Mouse (Mus musculus): Measurements from ENCODE around the gene Uso1. TPM values are rescaled to one million over a fixed set of nuclear protein-coding genes. Genes with fewer than 3 reads are reported as not detected.
"Not testable (repeated sequence)": the region's sequence is repeated elsewhere in the genome, so short reads cannot be mapped to it uniquely, and the experiment has no call there.

The Uso1 gene
- polyA plus RNA-seq, 1 experiment from 2014 or later = 42.6 TPM

GRCm38 (mm10) chr5:92144954-92145708 lies 7.4 kb downstream of the Uso1 start:
- Histone ChIP-seq H3K36me3 (ENCODE audit: poor library complexity, severe bottlenecking) (0 out of 2 replicates have a peak, but pooled peaks cover 3% of the 10 kb centered on the region), H3K4me3 (no peak overlapping the region), H3K27ac (no peak overlapping the region), H3K4me1 (no peaks in the 10 kb centered on the region; the same call in 1 of the 2 replicates), H3K9me3 (replicated peaks) (no peaks in the 10 kb centered on the region), H3K4me2 (no peak overlapping the region), H3K9ac (no peak overlapping the region), H3K27me3 (no peaks in the 10 kb centered on the region)
- 95% methylated on average over 7 of the region's 7 CpGs for WGBS
- no peak for ATAC-seq

- no peak for ATAC-seq
- 90% methylated on average over 3 of the region's 3 CpGs for WGBS
- H3K4me1 ChIP-seq = no peaks in the 10 kb centered on the region
- H3K9me3 ChIP-seq (replicated peaks) = no peaks in the 10 kb centered on the region
- no peaks in the 10 kb centered on the region for H3K27me3 ChIP-seq
- no peak overlapping the region for H3K27ac ChIP-seq
- no peak overlapping the region for H3K9ac ChIP-seq
- H3K4me2 ChIP-seq = no peak overlapping the region
- H3K36me3 ChIP-seq (ENCODE audit: poor library complexity, severe bottlenecking) = peaks cover 13% of the 10 kb centered on the region
- H3K4me3 ChIP-seq = no peak overlapping the region
Observed at GRCm38 (mm10) chr5:92148248-92148647, 10.5 kb downstream of the Uso1 start.

GRCm38 (mm10) chr5:92149330-92149982 lies 11.7 kb downstream of the Uso1 start:
- no peak overlapping the region for H3K9ac ChIP-seq
- no peak overlapping the region for H3K27ac ChIP-seq
- H3K9me3 ChIP-seq (replicated peaks) = no peaks in the 10 kb centered on the region
- peaks cover 22% of the 10 kb centered on the region for H3K36me3 ChIP-seq (ENCODE audit: poor library complexity, severe bottlenecking)
- no peaks in the 10 kb centered on the region for H3K4me1 ChIP-seq
- H3K27me3 ChIP-seq = no peaks in the 10 kb centered on the region
- 95% methylated on average over 5 of the region's 5 CpGs for WGBS
- ATAC-seq = no peak
- no peak overlapping the region for H3K4me3 ChIP-seq
- no peak overlapping the region for H3K4me2 ChIP-seq

GRCm38 (mm10) chr5:92154861-92155260 lies 17.1 kb downstream of the Uso1 start:
- Histone ChIP-seq H3K9ac (no peak overlapping the region), H3K4me1 (no peaks in the 10 kb centered on the region), H3K27ac (no peak overlapping the region), H3K9me3 (replicated peaks) (no peaks in the 10 kb centered on the region), H3K4me3 (no peak overlapping the region), H3K36me3 (ENCODE audit: poor library complexity, severe bottlenecking) (peaks cover 34% of the 10 kb centered on the region), H3K27me3 (no peaks in the 10 kb centered on the region), H3K4me2 (no peak overlapping the region)
- no peak for ATAC-seq
- WGBS = 87% methylated on average over 3 of the region's 3 CpGs

- no peak overlapping the region for H3K4me2 ChIP-seq
- no peak overlapping the region for H3K9ac ChIP-seq
- no peak for ATAC-seq
- H3K4me1 ChIP-seq = no peaks in the 10 kb centered on the region
- 92% methylated on average over 6 of the region's 6 CpGs for WGBS
- H3K9me3 ChIP-seq (replicated peaks) = no peaks in the 10 kb centered on the region
- H3K4me3 ChIP-seq = no peak overlapping the region
- peaks cover 26% of the 10 kb centered on the region for H3K36me3 ChIP-seq (ENCODE audit: poor library complexity, severe bottlenecking)
- no peak overlapping the region for H3K27ac ChIP-seq
- H3K27me3 ChIP-seq = no peaks in the 10 kb centered on the region
Observed at GRCm38 (mm10) chr5:92165976-92166375, 28.2 kb downstream of the Uso1 start.

- no peak overlapping the region for H3K27ac ChIP-seq
- H3K9ac ChIP-seq = no peak overlapping the region
- peaks cover 66% of the 10 kb centered on the region for H3K36me3 ChIP-seq (ENCODE audit: poor library complexity, severe bottlenecking)
- no peak overlapping the region for H3K4me3 ChIP-seq
- 91% methylated on average over 8 of the region's 8 CpGs for WGBS
- no peak for ATAC-seq
- H3K9me3 ChIP-seq (replicated peaks) = no peaks in the 10 kb centered on the region
- no peaks in the 10 kb centered on the region for H3K27me3 ChIP-seq
- H3K4me1 ChIP-seq = no peaks in the 10 kb centered on the region
- no peak overlapping the region for H3K4me2 ChIP-seq
Observed at GRCm38 (mm10) chr5:92183071-92183830, 45.5 kb downstream of the Uso1 start.

- Histone ChIP-seq H3K4me1 (no peaks in the 10 kb centered on the region), H3K9ac (no peak overlapping the region), H3K4me3 (no peak overlapping the region), H3K27ac (no peak overlapping the region), H3K36me3 (ENCODE audit: poor library complexity, severe bottlenecking) (peaks cover 61% of the 10 kb centered on the region), H3K4me2 (no peak overlapping the region), H3K9me3 (replicated peaks) (peaks cover 6% of the 10 kb centered on the region; the same call in 1 of the 2 replicates), H3K27me3 (no peaks in the 10 kb centered on the region)
- no peak for ATAC-seq
- 97% methylated on average over 7 of the region's 7 CpGs for WGBS
Observed at GRCm38 (mm10) chr5:92188881-92189483, 51.2 kb downstream of the Uso1 start.

- H3K9ac ChIP-seq; H3K27me3 ChIP-seq; H3K4me3 ChIP-seq; H3K9me3 ChIP-seq (replicated peaks); H3K4me1 ChIP-seq; H3K27ac ChIP-seq; H3K4me2 ChIP-seq: not testable (repeated sequence)
- H3K36me3 ChIP-seq (ENCODE audit: poor library complexity, severe bottlenecking) = peaks cover 58% of the 10 kb centered on the region
- 60% methylated on average over 2 of the region's 2 CpGs for whole genome bisulfite sequencing
- peak; percentile 63; the same call in 1 of the 2 replicates for ATAC-seq
Observed at GRCm38 (mm10) chr5:92195716-92196115, 58.0 kb downstream of the Uso1 start.

DNA sequence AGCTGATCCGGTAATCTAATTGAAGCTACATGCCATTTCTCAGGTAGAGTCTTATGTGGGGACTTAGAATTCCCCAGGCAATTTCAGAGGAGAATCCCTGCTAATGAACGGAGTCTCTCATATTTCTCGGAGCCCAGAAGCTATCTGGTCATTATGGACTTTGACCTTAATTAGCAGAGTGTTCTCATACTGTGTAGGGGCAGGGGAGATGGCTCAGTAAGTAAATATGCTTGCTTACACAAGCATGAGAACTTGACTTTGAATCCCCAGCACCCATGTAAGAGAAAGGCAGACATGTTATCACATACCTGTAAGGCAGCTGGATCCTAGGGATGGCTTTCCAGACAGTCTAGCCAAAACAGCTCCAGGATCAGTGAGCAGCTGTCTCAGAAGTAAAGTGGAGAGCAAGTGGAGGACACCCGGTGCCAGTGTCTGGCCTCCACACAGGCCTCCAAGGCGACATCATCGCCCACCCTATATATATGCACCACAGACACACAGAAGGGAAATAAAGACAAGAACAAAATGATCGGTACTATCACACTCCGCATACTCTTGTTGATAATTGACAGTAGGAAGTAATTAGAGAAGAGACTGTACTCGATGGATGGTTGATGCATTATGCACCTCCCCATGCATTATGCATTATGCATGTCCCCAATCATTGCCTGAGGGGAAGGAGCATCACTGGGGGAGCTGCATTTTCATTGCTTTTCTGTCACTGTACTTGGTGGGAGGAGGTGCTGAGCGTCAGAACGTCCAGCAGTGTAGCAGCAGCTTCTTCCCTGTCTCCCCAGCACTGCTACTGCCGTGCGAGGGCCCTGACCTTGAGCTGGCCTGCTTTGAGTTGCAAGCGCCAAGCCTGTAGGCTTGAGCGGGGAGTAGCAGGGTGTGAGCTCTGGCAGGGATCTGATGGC lies 59.4 kb downstream of the Uso1 start:
- H3K27me3 ChIP-seq = no peaks in the 10 kb centered on the region
- H3K27ac ChIP-seq = peak overlapping the region; percentile 64
- H3K4me1 ChIP-seq = no peaks in the 10 kb centered on the region
- peak; percentile 70 for ATAC-seq
- H3K4me2 ChIP-seq = no peak overlapping the region
- no peak overlapping the region for H3K4me3 ChIP-seq
- no peaks in the 10 kb centered on the region for H3K9me3 ChIP-seq (replicated peaks)
- H3K36me3 ChIP-seq (ENCODE audit: poor library complexity, severe bottlenecking) = peaks cover 70% of the 10 kb centered on the region
- WGBS = 74% methylated on average over 15 of the region's 15 CpGs
- no peak overlapping the region; the same call in 1 of the 2 replicates for H3K9ac ChIP-seq

DNA sequence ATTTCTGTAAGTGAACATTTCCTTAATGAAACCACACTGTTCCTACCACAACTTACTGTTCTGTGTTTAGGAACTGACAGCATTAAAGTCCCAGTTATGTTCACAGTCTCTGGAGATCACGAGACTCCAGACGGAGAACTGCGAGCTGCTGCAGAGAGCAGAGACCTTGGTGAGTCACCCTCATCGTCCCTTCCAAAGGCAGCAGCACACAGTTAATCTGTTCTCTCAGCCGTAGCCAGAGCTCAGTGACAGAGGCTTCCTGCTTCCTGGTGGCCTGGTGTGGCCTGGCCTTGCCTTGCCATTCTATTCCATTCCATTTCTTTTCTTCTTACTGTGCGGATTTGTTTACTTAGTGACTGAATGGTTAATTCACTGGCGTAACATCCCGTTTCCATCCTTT lies 60.5 kb downstream of the Uso1 start:
- Histone ChIP-seq H3K36me3 (ENCODE audit: poor library complexity, severe bottlenecking) (peaks cover 69% of the 10 kb centered on the region), H3K4me1 (no peaks in the 10 kb centered on the region), H3K4me3 (no peak overlapping the region), H3K27ac (no peak overlapping the region), H3K9me3 (replicated peaks) (no peaks in the 10 kb centered on the region), H3K4me2 (no peak overlapping the region), H3K9ac (no peak overlapping the region), H3K27me3 (no peaks in the 10 kb centered on the region)
- ATAC-seq = no peak
- WGBS = 87% methylated on average over 8 of the region's 8 CpGs

Measured in forebrain, embryonic 13.5 days (tissue).